Mouse (Mus musculus) limb, embryonic 11.5 days (tissue): ENCODE measurements around the gene Ap1s3. TPM values are rescaled to one million over a fixed set of nuclear protein-coding genes. Genes with fewer than 3 reads are reported as not detected.

Experiments used
- ATAC-seq: fragments of 200-750 bp; cut with Nextera tagmentation; 2 replicates; pipeline ENCODE4 v1.8.0; 2017; ENCODE audit warnings: low read depth; ENCODE audit not compliant: insufficient number of reproducible peaks, low FRiP score, low TSS enrichment
- DNase-seq: peaks from one replicate; pipeline ENCODE4 v3.0.0-alpha.2; 2015; ENCODE audit warnings: low spot score
- H3K27ac ChIP-seq: fragments of 300-500 bp; sonication (generic); replicated peaks from 2 replicates; pipeline ENCODE4 v1.5.1; 2014; ENCODE audit warnings: low read depth, mild to moderate bottlenecking, low read length
- H3K27me3 ChIP-seq: fragments of 300-500 bp; sonication (generic); 2 replicates; pipeline ENCODE4 v1.6.1; 2014; ENCODE audit warnings: mild to moderate bottlenecking, low read length, mixed read lengths; ENCODE audit not compliant: control insufficient read depth, insufficient read depth
- H3K36me3 ChIP-seq: fragments of 300-500 bp; sonication (generic); 2 replicates; pipeline ENCODE4 v1.6.1; 2014; ENCODE audit warnings: mild to moderate bottlenecking, low read length, moderate library complexity, mixed read lengths; ENCODE audit not compliant: control insufficient read depth, insufficient read depth
- H3K4me1 ChIP-seq: fragments of 300-500 bp; sonication (generic); 2 replicates; pipeline ENCODE4 v1.6.1; 2014; ENCODE audit warnings: low read length, mixed read lengths; ENCODE audit not compliant: control insufficient read depth, insufficient read depth
- H3K4me2 ChIP-seq: fragments of 300-500 bp; sonication (generic); 2 replicates; pipeline ENCODE4 v1.6.1; 2014; ENCODE audit warnings: low read depth, mild to moderate bottlenecking, moderate library complexity; ENCODE audit not compliant: severe bottlenecking
- H3K4me3 ChIP-seq: fragments of 300-500 bp; sonication (generic); 2 replicates; pipeline ENCODE4 v1.5.1; 2014; ENCODE audit warnings: low read depth, low read length
- H3K9ac ChIP-seq: fragments of 300-500 bp; sonication (generic); 2 replicates; pipeline ENCODE4 v1.6.1; 2014; ENCODE audit warnings: mild to moderate bottlenecking, low read length
- H3K9me3 ChIP-seq: fragments of 300-500 bp; sonication (generic); 2 replicates; pipeline ENCODE4 v1.6.1; 2016; ENCODE audit warnings: low read length; ENCODE audit not compliant: control insufficient read depth
- WGBS: fragments of 180-500 bp; shearing (Covaris S2); extraction: QIAGEN DNeasy Blood & Tissue Kit; methylation state at CpG from one replicate; pipeline ENCODE4 v1.1.7; 2014; 5-methylcytosine and 5-hydroxymethylcytosine counted together
- polyA plus RNA-seq: library from polyadenylated mRNA; unstranded; fragments of >200 nt; fragmentation: Nextera tagmentation; extraction: Ambion mirVana; gene quantifications from 2 replicates; pipeline ENCODE4 v1.2.1, GENCODE M21; 2014

Gene Ap1s3
- polyA plus RNA-seq, 1 experiment from 2014 or later: 0.88 TPM

DNA sequence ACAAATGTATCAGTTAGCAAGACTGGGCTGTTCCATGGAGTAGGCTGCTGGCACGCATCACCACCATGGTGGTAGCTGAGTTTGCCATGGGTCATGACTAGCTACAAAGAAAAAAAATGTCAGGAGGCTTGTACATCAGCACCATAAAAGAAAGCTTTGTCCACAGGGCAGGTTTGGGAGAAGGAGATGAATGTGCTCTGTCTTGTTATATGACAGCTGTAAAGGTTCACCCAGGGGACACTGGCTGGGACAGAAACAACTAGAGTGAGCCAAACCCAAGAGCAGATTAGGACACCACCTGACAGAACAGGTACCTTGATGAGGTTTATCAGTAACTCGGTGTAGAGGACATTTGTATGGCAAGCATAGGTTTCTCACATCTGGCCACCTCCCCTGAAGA lies 32.9 kb upstream of the Ap1s3 start:
- Histone ChIP-seq H3K27ac (no peak overlapping the region), H3K9ac (no peak overlapping the region), H3K4me2 (no peak overlapping the region), H3K4me3 (no peak overlapping the region), H3K4me1 (no peaks in the 10 kb centered on the region), H3K9me3 (no peaks in the 10 kb centered on the region), H3K27me3 (no peaks in the 10 kb centered on the region), H3K36me3 (no peaks in the 10 kb centered on the region)
- no peak for ATAC-seq
- 91% methylated on average over 2 of the region's 2 CpGs for WGBS
- no peak for DNase-seq

DNA sequence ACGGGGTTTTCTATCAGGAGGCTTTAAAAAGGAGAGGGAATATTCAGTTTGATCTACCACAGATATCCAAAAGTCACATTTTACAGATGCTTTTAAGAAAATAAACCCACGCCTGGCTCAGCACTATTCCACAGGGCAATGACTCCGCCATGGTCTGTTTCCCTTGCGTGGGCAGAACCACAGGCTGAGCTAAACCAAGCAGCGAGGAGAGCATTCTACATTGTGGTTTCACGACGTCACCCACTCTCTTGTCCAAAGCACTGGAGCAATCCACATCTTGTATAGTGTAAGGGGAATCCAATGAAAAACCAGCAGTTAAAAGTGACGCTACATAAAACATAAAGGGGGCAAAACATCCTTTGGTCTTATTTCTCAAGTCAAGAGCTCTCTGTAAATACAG lies 31.7 kb upstream of the Ap1s3 start:
- Histone ChIP-seq H3K9me3 (no peaks in the 10 kb centered on the region), H3K4me2 (no peak overlapping the region), H3K9ac (no peak overlapping the region), H3K4me1 (no peaks in the 10 kb centered on the region), H3K4me3 (no peak overlapping the region), H3K27me3 (no peaks in the 10 kb centered on the region), H3K36me3 (no peaks in the 10 kb centered on the region), H3K27ac (no peak overlapping the region)
- 96% methylated on average over 8 of the region's 8 CpGs for WGBS
- ATAC-seq: no peak
- DNase-seq: no peak

DNA sequence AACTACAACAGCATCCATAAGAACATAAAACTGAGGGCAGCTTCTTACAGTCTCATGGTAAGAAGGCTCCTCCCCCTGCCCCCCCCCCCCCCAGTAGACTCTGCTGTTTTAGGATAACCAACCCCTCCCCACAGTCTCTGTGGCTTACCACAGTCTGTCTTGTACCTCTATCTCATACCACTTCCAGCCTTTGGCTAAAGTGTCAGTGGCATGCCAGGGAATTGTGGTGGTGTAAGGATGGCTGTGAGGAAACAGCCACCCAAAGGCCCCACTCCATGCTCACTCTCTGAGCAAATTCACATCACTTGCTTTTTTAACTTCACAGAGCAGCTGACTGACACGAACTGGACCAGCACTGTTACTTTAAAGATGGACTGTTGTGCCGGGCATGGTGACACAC lies 26.7 kb upstream of the Ap1s3 start:
- Histone ChIP-seq H3K9me3 (no peaks in the 10 kb centered on the region), H3K27me3 (no peaks in the 10 kb centered on the region), H3K36me3 (no peaks in the 10 kb centered on the region), H3K4me1 (no peaks in the 10 kb centered on the region), H3K9ac (no peak overlapping the region), H3K27ac (no peak overlapping the region), H3K4me2 (no peak overlapping the region), H3K4me3 (no peak overlapping the region)
- no peak for DNase-seq
- 81% methylated on average over 2 of the region's 2 CpGs for WGBS
- ATAC-seq: no peak

DNA sequence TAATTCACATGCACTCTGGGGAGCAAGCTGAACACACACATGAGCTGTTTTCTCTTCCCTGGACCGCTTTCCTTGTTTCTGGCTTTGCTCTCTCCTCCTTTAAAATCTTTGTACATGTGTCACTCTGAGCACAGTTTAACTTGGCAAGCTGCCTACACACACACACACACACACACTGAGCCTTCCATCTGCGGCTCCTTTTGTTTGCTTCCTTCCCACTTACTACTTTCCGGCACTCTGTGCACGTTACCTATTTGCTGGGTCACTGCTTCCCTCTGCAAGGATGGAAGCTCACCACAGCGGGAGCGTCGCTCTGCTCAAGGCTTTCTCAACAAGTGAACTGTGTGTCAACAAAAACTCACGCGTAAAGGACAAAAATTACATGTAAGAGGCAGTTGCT lies 25.6 kb upstream of the Ap1s3 start:
- no peak overlapping the region for H3K4me2 ChIP-seq
- no peaks in the 10 kb centered on the region for H3K27me3 ChIP-seq
- 89% methylated on average over 9 of the region's 9 CpGs for WGBS
- no peak for ATAC-seq
- DNase-seq: no peak
- H3K36me3 ChIP-seq: no peaks in the 10 kb centered on the region
- no peaks in the 10 kb centered on the region for H3K4me1 ChIP-seq
- no peaks in the 10 kb centered on the region for H3K9me3 ChIP-seq
- H3K27ac ChIP-seq: no peak overlapping the region
- no peak overlapping the region for H3K4me3 ChIP-seq
- H3K9ac ChIP-seq: no peak overlapping the region

DNA sequence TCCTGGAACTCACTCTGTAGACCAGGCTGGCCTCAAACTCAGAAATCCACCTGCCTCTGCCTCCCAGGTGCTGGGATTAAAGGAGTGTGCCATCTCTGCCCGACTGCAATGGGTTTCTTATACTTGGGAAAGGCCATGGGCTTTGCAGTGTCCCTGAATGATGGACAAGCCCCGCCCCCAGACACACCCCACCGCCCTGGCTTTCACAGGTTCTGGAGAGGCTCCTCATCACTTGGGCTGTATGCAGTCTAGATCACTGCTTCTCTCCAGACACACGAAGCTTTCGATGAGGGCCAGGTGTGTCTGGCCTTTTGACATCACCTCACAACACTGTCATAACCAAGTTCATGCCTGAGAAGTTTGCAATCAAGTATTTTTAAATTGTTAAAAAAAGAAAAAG lies 25.2 kb upstream of the Ap1s3 start:
- 63% methylated on average over 5 of the region's 5 CpGs for WGBS
- H3K4me1 ChIP-seq: no peaks in the 10 kb centered on the region
- DNase-seq (no peak), ATAC-seq (0 out of 2 replicates have a peak, but pooled peaks have one; percentile 47)
- no peaks in the 10 kb centered on the region for H3K27me3 ChIP-seq
- no peak overlapping the region for H3K9ac ChIP-seq
- H3K9me3 ChIP-seq: no peaks in the 10 kb centered on the region
- H3K4me2 ChIP-seq: no peak overlapping the region
- H3K36me3 ChIP-seq: no peaks in the 10 kb centered on the region
- no peak overlapping the region for H3K27ac ChIP-seq
- H3K4me3 ChIP-seq: no peak overlapping the region

DNA sequence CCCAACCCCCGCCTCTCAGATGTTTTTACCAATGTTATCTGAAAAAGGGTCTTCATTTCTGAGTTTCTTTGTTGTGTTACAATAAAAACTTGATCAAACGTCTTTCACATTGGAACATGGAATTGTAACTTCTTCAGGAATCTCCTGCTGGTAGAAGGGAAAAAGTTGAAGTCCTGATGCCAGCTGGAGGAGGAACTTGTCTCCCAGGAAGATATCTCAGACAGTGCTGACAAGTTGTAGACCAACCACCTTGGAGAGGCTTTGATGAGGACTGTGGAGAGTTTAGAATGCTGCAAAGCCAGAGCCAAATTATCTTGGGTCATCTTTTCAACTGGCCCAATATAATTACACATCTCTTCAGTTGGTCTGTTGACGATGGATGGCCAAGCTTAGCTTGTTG lies 20.7 kb upstream of the Ap1s3 start:
- 83% methylated on average over 3 of the region's 3 CpGs for WGBS
- Histone ChIP-seq H3K36me3 (no peaks in the 10 kb centered on the region), H3K9ac (no peak overlapping the region), H3K27ac (no peak overlapping the region), H3K4me2 (no peak overlapping the region), H3K27me3 (no peaks in the 10 kb centered on the region), H3K4me3 (no peak overlapping the region), H3K9me3 (no peaks in the 10 kb centered on the region), H3K4me1 (no peaks in the 10 kb centered on the region)
- ATAC-seq (no peak), DNase-seq (no peak)

DNA sequence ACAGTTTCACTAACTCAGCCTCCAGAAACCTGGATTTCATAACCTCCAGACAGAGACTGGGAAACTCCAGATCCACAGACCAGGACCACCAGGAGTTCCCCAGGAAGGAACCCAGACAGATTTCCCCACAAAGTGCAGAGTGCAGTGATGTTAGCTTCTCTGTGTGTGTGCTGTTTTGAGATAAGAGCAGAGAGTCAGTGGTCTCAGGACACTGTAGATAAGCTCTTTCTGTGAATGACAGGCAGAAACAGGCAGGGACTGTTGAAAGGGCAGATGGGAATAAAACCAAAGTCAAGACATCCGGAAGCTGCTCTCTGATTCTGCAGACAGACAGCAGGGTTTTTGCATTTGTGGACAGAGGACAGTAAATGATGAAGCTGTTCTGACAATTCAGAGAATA lies 15.5 kb upstream of the Ap1s3 start:
- Histone ChIP-seq H3K4me3 (no peak overlapping the region), H3K36me3 (no peaks in the 10 kb centered on the region), H3K27ac (no peak overlapping the region), H3K27me3 (no peaks in the 10 kb centered on the region), H3K9me3 (no peaks in the 10 kb centered on the region), H3K4me2 (no peak overlapping the region), H3K4me1 (no peaks in the 10 kb centered on the region), H3K9ac (no peak overlapping the region)
- ATAC-seq (no peak), DNase-seq (no peak)
- WGBS: 89% methylated on average over 1 of the region's 1 CpGs

DNA sequence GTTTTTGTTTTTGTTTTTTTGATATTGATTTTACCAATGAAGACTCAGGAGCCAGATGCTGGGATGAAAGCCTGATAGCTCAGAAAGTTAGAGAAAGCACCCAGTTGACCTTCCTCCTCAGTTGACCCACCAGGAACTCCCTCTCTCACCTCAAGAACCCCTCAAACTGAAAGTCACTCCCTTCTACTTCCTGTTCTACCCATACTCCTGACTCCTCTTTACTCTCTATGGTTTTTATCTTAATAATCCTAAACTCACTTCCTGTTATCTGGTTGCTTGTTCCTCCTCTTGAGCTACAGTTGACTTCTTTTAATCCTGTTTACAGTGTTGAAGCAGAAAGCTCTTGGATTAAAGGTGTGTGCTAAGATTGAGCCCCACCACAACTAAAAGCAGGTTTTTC lies 12.3 kb upstream of the Ap1s3 start:
- Histone ChIP-seq H3K4me3 (no peak overlapping the region), H3K4me2 (no peak overlapping the region), H3K4me1 (no peaks in the 10 kb centered on the region), H3K36me3 (no peaks in the 10 kb centered on the region), H3K27ac (no peak overlapping the region), H3K9ac (no peak overlapping the region), H3K9me3 (no peaks in the 10 kb centered on the region), H3K27me3 (no peaks in the 10 kb centered on the region)
- DNase-seq: no peak
- ATAC-seq: no peak

DNA sequence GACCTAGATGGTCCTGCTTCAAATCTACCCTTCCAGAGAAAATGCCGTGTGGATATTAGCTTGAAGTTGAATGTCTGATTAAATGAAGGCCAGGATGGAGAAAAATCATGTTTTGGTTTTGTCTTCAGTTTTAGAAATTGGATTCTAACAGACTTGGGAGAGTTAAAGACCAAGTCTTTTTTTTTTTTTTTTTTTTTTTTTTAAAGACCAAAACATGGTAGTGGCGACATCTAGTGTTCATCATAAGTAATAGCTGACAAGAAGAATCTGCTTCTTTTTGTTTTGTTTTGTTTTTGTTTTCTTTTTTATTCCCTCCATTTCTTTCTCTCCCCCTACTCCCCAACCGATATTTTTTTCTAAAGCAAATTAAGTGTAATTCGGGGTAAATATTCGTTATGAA lies 11.2 kb upstream of the Ap1s3 start:
- Histone ChIP-seq H3K4me1 (no peaks in the 10 kb centered on the region), H3K9me3 (no peaks in the 10 kb centered on the region), H3K9ac (no peak overlapping the region), H3K36me3 (no peaks in the 10 kb centered on the region), H3K27me3 (no peaks in the 10 kb centered on the region), H3K4me2 (no peak overlapping the region), H3K27ac (no peak overlapping the region), H3K4me3 (no peak overlapping the region)
- no peak for DNase-seq
- no peak for ATAC-seq
- WGBS: 13% methylated on average over 5 of the region's 5 CpGs
